Mouse (Mus musculus): Measurements from ENCODE around the gene Sdk1.

DNA sequence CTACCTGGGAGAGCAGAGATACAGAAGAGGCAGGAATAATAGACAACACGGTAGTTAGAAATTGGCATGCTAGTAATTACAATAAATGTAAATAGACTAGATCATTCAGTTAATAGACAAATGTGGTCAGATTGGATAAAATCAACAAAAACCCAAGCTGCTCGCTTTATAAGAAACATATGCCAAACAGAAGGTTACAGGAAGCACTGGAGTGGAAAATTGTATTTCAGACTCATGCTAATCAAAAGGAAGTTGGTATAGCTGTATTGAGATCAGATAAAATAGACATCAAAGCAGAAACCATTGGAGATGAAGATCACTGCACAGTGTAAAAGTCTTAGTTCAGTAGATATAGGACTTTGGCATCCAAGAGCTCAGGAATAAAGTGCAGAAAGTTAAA is 63.4 kb downstream of the Sdk1 start:
- TF ChIP-seq POLR2A (IDR thresholded peaks at IDR 0.05; ENCODE audit: control insufficient read depth, low read depth, low read length), result no peak
- TF ChIP-seq CTCF (IDR thresholded peaks at IDR 0.05; ENCODE audit: control insufficient read depth, insufficient read depth, insufficient replicate concordance, low read depth, low read length), result no peak

All from testis, adult 2 months (tissue).